Comparison of ENCODE assay signal across 8 mouse cellular contexts in genomic region chr19:40270351-40271307, GRCm38 (mm10). TPM values are rescaled to one million over a fixed set of nuclear protein-coding genes. Genes with fewer than 3 reads are reported as not detected.
DNase-seq lines count a peak whose midpoint lies in the region; ATAC-seq and TF ChIP-seq lines count a peak whose summit lies in the region.

No protein-coding gene starts in this region.

- ATAC-seq in hindbrain, embryonic 14.5 days (ENCODE audit: low FRiP score), result peak; percentile 64
- peak; percentile 60 for ATAC-seq in liver, postnatal 0 days
- ATAC-seq in neural tube, embryonic 14.5 days (ENCODE audit: low read depth), result peak; percentile 41; the same call in 1 of the 2 replicates

- H3K4me3 ChIP-seq in erythroblast, embryonic 14.5 days (replicated peaks), result peak overlapping the region; percentile 83
- peak overlapping the region; percentile 50 for H3K4me3 ChIP-seq in hindbrain, embryonic 14.5 days (replicated peaks; ENCODE audit: low read length)
- H3K4me3 ChIP-seq in liver, postnatal 0 days (ENCODE audit: low read depth, low read length), result peak overlapping the region; percentile 86
- peak overlapping the region; percentile 49 for H3K4me3 ChIP-seq in neural tube, embryonic 14.5 days (ENCODE audit: low read depth, low read length)

- H3K9ac ChIP-seq in hindbrain, embryonic 14.5 days, result peak overlapping the region; percentile 42
- H3K9ac ChIP-seq in liver, postnatal 0 days (replicated peaks), result peak overlapping the region; percentile 88
- H3K9ac ChIP-seq in neural tube, embryonic 14.5 days (replicated peaks; ENCODE audit: low read depth, low read length), result peak overlapping the region; percentile 32; the same call in 1 of the 2 replicates

- no peak overlapping the region for H3K27ac ChIP-seq in hindbrain, embryonic 14.5 days
- H3K27ac ChIP-seq in liver, postnatal 0 days (ENCODE audit: low read depth), result peak overlapping the region; percentile 81
- no peak overlapping the region for H3K27ac ChIP-seq in neural tube, embryonic 14.5 days (ENCODE audit: low read depth, low read length)

- peak overlapping the region; percentile 97 for H3K4me2 ChIP-seq in hindbrain, embryonic 14.5 days (replicated peaks)
- peak overlapping the region; percentile 93 for H3K4me2 ChIP-seq in liver, postnatal 0 days (ENCODE audit: low read depth, low read length)
- H3K4me2 ChIP-seq in neural tube, embryonic 14.5 days (ENCODE audit: low read depth, low read length), result peak overlapping the region; percentile 99

- whole genome bisulfite sequencing in hindbrain, embryonic 14.5 days, result 8% methylated on average over 63 of the region's 63 CpGs
- 7% methylated on average over 62 of the region's 63 CpGs for whole genome bisulfite sequencing in liver, postnatal 0 days (ENCODE audit: insufficient replicate concordance)
- 6% methylated on average over 63 of the region's 63 CpGs for WGBS in neural tube, embryonic 14.5 days

- H3K36me3 ChIP-seq in erythroblast, embryonic 14.5 days (ENCODE audit: control insufficient read depth), result peaks cover 5% of the 10 kb centered on the region
- no peaks in the 10 kb centered on the region for H3K36me3 ChIP-seq in hindbrain, embryonic 14.5 days (replicated peaks; ENCODE audit: control insufficient read depth, insufficient read depth)
- H3K36me3 ChIP-seq in liver, postnatal 0 days (replicated peaks; ENCODE audit: insufficient read depth, low read length), result peaks cover 2% of the 10 kb centered on the region; the same call in 1 of the 2 replicates
- H3K36me3 ChIP-seq in neural tube, embryonic 14.5 days (ENCODE audit: control insufficient read depth, insufficient read depth, low read length), result no peaks in the 10 kb centered on the region

- intact Hi-C loops in gastrocnemius, postnatal 14 days (cut with DNase I; ENCODE audit: low total_unique reads), result no loop called here

- TF ChIP-seq EP300 in liver, postnatal 0 days (IDR thresholded peaks at IDR 0.05; ENCODE audit: low read depth), result no peak

- no peaks in the 10 kb centered on the region for H3K9me3 ChIP-seq in erythroblast, embryonic 14.5 days (ENCODE audit: control insufficient read depth, low read length)
- H3K9me3 ChIP-seq in hindbrain, embryonic 14.5 days (ENCODE audit: control insufficient read depth, low read length), result no peaks in the 10 kb centered on the region
- H3K9me3 ChIP-seq in liver, postnatal 0 days (ENCODE audit: low read length), result no peaks in the 10 kb centered on the region
- H3K9me3 ChIP-seq in neural tube, embryonic 14.5 days (ENCODE audit: control insufficient read depth, low read length), result no peaks in the 10 kb centered on the region

- H3K4me1 ChIP-seq in erythroblast, embryonic 14.5 days (ENCODE audit: control insufficient read depth), result peaks cover 46% of the 10 kb centered on the region
- H3K4me1 ChIP-seq in hindbrain, embryonic 14.5 days (replicated peaks; ENCODE audit: control insufficient read depth, insufficient read depth, low read length), result peaks cover 6% of the 10 kb centered on the region; the same call in 1 of the 2 replicates
- peaks cover 21% of the 10 kb centered on the region for H3K4me1 ChIP-seq in liver, postnatal 0 days (ENCODE audit: insufficient read depth)
- peaks cover 2% of the 10 kb centered on the region; the same call in 1 of the 2 replicates for H3K4me1 ChIP-seq in neural tube, embryonic 14.5 days (ENCODE audit: control insufficient read depth, insufficient read depth, low read length)

- peaks cover 28% of the 10 kb centered on the region for H3K27me3 ChIP-seq in erythroblast, embryonic 14.5 days (ENCODE audit: control insufficient read depth)
- peaks cover 37% of the 10 kb centered on the region for H3K27me3 ChIP-seq in hindbrain, embryonic 14.5 days (ENCODE audit: control insufficient read depth, insufficient read depth, low read length)
- H3K27me3 ChIP-seq in liver, postnatal 0 days (ENCODE audit: insufficient read depth, low read length), result no peaks in the 10 kb centered on the region
- H3K27me3 ChIP-seq in neural tube, embryonic 14.5 days (ENCODE audit: control insufficient read depth, insufficient read depth, low read length), result peaks cover 17% of the 10 kb centered on the region

- DNase-seq in gastrocnemius, postnatal 14 days, result peak; percentile 43
- no peak for DNase-seq in gastrocnemius, adult 8-10 months (ENCODE audit: low spot score in 2 of 2)
- DNase-seq in adipocyte (ENCODE audit: low spot score), result peak; percentile 35
- no peak for DNase-seq in hindbrain, embryonic 14.5 days (ENCODE audit: low spot score)
- peak; percentile 55 for DNase-seq in liver, postnatal 0 days
- no peak for DNase-seq in frontal cortex, postnatal 36 days (ENCODE audit: low spot score in 2 of 2)

- no peak for TF ChIP-seq CTCF in liver, postnatal 0 days (IDR thresholded peaks at IDR 0.05; ENCODE audit: low read depth)

RNA-seq across cellular contexts. Expression of gene Pdlim1, which starts 1.0 kb away (rescaled TPM):
- 100 to 1,000 TPM; 131 to 142 TPM for total RNA-seq in gastrocnemius, postnatal 14 days (2021)
- 10 to 100 TPM; 81.4 to 93.4 (median 89.9) TPM for total RNA-seq in gastrocnemius, adult 8-10 months (2022)
- 1.5 and 3.5 TPM in 2 replicates for polyA plus RNA-seq in erythroblast, embryonic 14.5 days (2012)
- polyA plus RNA-seq in hindbrain, embryonic 14.5 days (2014; fragmentation: Nextera tagmentation; extraction: Ambion mirVana), result 9.0 and 9.4 TPM in 2 replicates
- 80.4 and 82.1 TPM in 2 replicates for polyA plus RNA-seq in liver, postnatal 0 days (2015; fragmentation: Nextera tagmentation; extraction: Ambion mirVana)
- 3.2 and 13.6 TPM in 2 replicates for polyA plus RNA-seq in neural tube, embryonic 14.5 days (2014; fragmentation: Nextera tagmentation; extraction: Ambion mirVana)

Comparison
In these comparisons a context has a peak if more than half of its experiments do, and no peak if none do; other contexts are left out.
1. DNase-seq: peak in gastrocnemius, postnatal 14 days (single experiment), adipocyte (single experiment) and liver, postnatal 0 days (single experiment); none in gastrocnemius, adult 8-10 months (0 of 2), hindbrain, embryonic 14.5 days (single experiment) and frontal cortex, postnatal 36 days (0 of 2).
2. H3K9ac ChIP-seq: peak in every context shown above with its lines; median percentile 88 in liver, postnatal 0 days; 42 in hindbrain, embryonic 14.5 days; 32 in neural tube, embryonic 14.5 days.
3. Peak in every context shown above with its lines, with median percentiles within 50 percentile points of each other: H3K4me3 ChIP-seq, ATAC-seq and H3K4me2 ChIP-seq.